ENCODE assay signal across 13 mouse cellular contexts in the genomic region with DNA sequence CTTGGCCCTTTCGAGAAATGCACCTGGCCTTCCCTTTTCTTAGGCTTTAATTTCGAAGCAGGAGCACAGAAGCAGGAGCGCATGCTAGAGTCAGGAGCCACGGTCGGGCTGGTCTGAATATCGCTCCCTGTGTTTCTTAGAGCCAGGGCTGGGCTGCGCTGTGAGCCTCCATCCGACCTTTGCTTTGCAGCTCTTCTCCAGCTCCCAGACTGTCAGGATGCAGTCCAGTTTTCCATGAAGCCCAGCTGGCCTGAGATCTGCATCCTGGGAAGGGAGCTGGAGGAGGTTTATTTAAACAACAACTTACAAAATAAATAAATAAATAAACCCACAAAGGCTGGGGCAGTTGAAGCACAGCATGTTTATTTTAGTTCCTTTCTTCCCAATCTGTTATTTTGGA.
DNase-seq lines count a peak whose midpoint lies in the region; ATAC-seq lines count a peak whose summit lies in the region.
"Had no signal": no experiment of that assay in that cellular context is flagged by ENCODE, and none has a peak within 500 bp of the region (broad histone marks: within the 10 kb centered on the region; RNA-seq: fewer than 3 reads in every experiment).

No protein-coding gene starts in this region.

- no peak overlapping the region for H3K4me3 ChIP-seq in heart, embryonic 12.5 days
- H3K4me3 ChIP-seq in lung, embryonic 16.5 days (ENCODE audit: low read length) = no peak overlapping the region
- H3K4me3 ChIP-seq: limb, embryonic 12.5 days had no signal

- H3K27me3 ChIP-seq in heart, embryonic 12.5 days (replicated peaks) = no peaks in the 10 kb centered on the region
- H3K27me3 ChIP-seq in lung, embryonic 16.5 days (ENCODE audit: control insufficient read depth, insufficient read depth, low read depth, low read length) = no peaks in the 10 kb centered on the region
- H3K27me3 ChIP-seq: limb, embryonic 12.5 days had no signal

- no peak overlapping the region for H3K4me2 ChIP-seq in heart, embryonic 12.5 days
- H3K4me2 ChIP-seq in lung, embryonic 16.5 days (ENCODE audit: low read depth, low read length) = no peak overlapping the region
- H3K4me2 ChIP-seq: limb, embryonic 12.5 days had no signal

- H3K9ac ChIP-seq in heart, embryonic 12.5 days = no peak overlapping the region
- no peak overlapping the region for H3K9ac ChIP-seq in lung, embryonic 16.5 days (ENCODE audit: low read length)
- H3K9ac ChIP-seq: forebrain, postnatal 0 days; limb, embryonic 12.5 days; liver, embryonic 14.5 days had no signal

- peak; percentile 58 to 64 for DNase-seq in heart, adult 18-20 months
- no peak for DNase-seq in lung, postnatal 36 days
- peak; percentile 18 for DNase-seq in gastrocnemius, postnatal 10 days
- peak; percentile 46 for DNase-seq in heart, postnatal 4 days
- no peak for DNase-seq in right cerebral cortex, postnatal 25 days
- DNase-seq: cerebellum, adult 11-12 months; forebrain, postnatal 0 days; midbrain, embryonic 14.5 days; right cerebral cortex, postnatal 14 days had no signal

- 58% methylated on average over 8 of the region's 8 CpGs for WGBS in heart, embryonic 12.5 days
- WGBS in lung, embryonic 16.5 days = 58% methylated on average over 8 of the region's 8 CpGs

- H3K27ac ChIP-seq in heart, embryonic 12.5 days (ENCODE audit: poor library complexity, severe bottlenecking) = no peak overlapping the region
- H3K27ac ChIP-seq in lung, embryonic 16.5 days (ENCODE audit: low read length) = no peak overlapping the region
- H3K27ac ChIP-seq: limb, embryonic 12.5 days; liver, embryonic 14.5 days had no signal

- no peak for ATAC-seq in heart, embryonic 12.5 days (ENCODE audit: insufficient number of reproducible peaks, low FRiP score)
- 0 out of 2 replicates have a peak, but pooled peaks have one; percentile 20 for ATAC-seq in lung, embryonic 16.5 days (ENCODE audit: low read depth)
- ATAC-seq: forebrain, postnatal 0 days had no signal

- H3K9me3 ChIP-seq in heart, embryonic 12.5 days (replicated peaks) = no peaks in the 10 kb centered on the region
- no peaks in the 10 kb centered on the region for H3K9me3 ChIP-seq in lung, embryonic 16.5 days (ENCODE audit: control insufficient read depth, low read length)
- H3K9me3 ChIP-seq: limb, embryonic 12.5 days had no signal

- H3K36me3 ChIP-seq in heart, embryonic 12.5 days = no peaks in the 10 kb centered on the region; the same call in 1 of the 2 replicates
- no peaks in the 10 kb centered on the region for H3K36me3 ChIP-seq in lung, embryonic 16.5 days (ENCODE audit: control insufficient read depth, insufficient read depth, low read length)

- peaks cover 9% of the 10 kb centered on the region for H3K4me1 ChIP-seq in heart, embryonic 12.5 days (replicated peaks)
- H3K4me1 ChIP-seq in lung, embryonic 16.5 days (replicated peaks; ENCODE audit: control insufficient read depth, insufficient read depth, low read length) = no peaks in the 10 kb centered on the region

Comparison
In these comparisons a context has a peak if more than half of its experiments do, and no peak if none do; other contexts are left out.
1. DNase-seq: peak in heart, adult 18-20 months (2 of 2), gastrocnemius, postnatal 10 days (single experiment) and heart, postnatal 4 days (single experiment); none in lung, postnatal 36 days (single experiment) and right cerebral cortex, postnatal 25 days (single experiment).